8 mouse cellular contexts compared by ENCODE assay signal in genomic region chr11:102633379-102633778, GRCm38 (mm10). TPM values are rescaled to one million over a fixed set of nuclear protein-coding genes. Genes with fewer than 3 reads are reported as not detected.
A peak's percentile ranks its signal among the peaks of the same experiment; 100 is the strongest.
DNase-seq lines count a peak whose midpoint lies in the region; ATAC-seq lines count a peak whose summit lies in the region.

No protein-coding gene starts in this region.

- 0 out of 2 replicates have a peak overlapping the region, but pooled peaks have one; percentile 1 for H3K9ac ChIP-seq in kidney, embryonic 14.5 days (ENCODE audit: low read depth, low read length)
- H3K9ac ChIP-seq in limb, embryonic 15.5 days, result no peak overlapping the region
- H3K9ac ChIP-seq in neural tube, embryonic 13.5 days, result no peak overlapping the region

- 11% methylated on average over 9 of the region's 9 CpGs for WGBS in kidney, embryonic 14.5 days
- WGBS in limb, embryonic 15.5 days, result 17% methylated on average over 9 of the region's 9 CpGs
- 41% methylated on average over 9 of the region's 9 CpGs for WGBS in neural tube, embryonic 13.5 days

- no peaks in the 10 kb centered on the region for H3K36me3 ChIP-seq in kidney, embryonic 14.5 days (ENCODE audit: control insufficient read depth, insufficient read depth, low read length)
- no peaks in the 10 kb centered on the region for H3K36me3 ChIP-seq in limb, embryonic 15.5 days
- H3K36me3 ChIP-seq in neural tube, embryonic 13.5 days, result no peaks in the 10 kb centered on the region

- H3K4me2 ChIP-seq in kidney, embryonic 14.5 days (replicated peaks; ENCODE audit: low read depth, low read length), result peak overlapping the region; percentile 45
- peak overlapping the region; percentile 24; the same call in 1 of the 2 replicates for H3K4me2 ChIP-seq in limb, embryonic 15.5 days
- peak overlapping the region; percentile 44 for H3K4me2 ChIP-seq in neural tube, embryonic 13.5 days

- ATAC-seq in kidney, embryonic 14.5 days (ENCODE audit: low FRiP score, low TSS enrichment), result 0 out of 2 replicates have a peak, but pooled peaks have one; percentile 24
- no peak; the same call in 1 of the 2 replicates for ATAC-seq in limb, embryonic 15.5 days (ENCODE audit: insufficient number of reproducible peaks, low FRiP score, low TSS enrichment, low read depth)
- ATAC-seq in neural tube, embryonic 13.5 days (ENCODE audit: low read depth), result no peak

- peak overlapping the region; percentile 6; the same call in 1 of the 2 replicates for H3K4me3 ChIP-seq in kidney, embryonic 14.5 days (ENCODE audit: low read length)
- peak overlapping the region; percentile 13; the same call in 1 of the 2 replicates for H3K4me3 ChIP-seq in limb, embryonic 15.5 days
- peak overlapping the region; percentile 5; the same call in 1 of the 2 replicates for H3K4me3 ChIP-seq in neural tube, embryonic 13.5 days

- H3K27me3 ChIP-seq in kidney, embryonic 14.5 days (ENCODE audit: control insufficient read depth, insufficient read depth, low read length), result no peaks in the 10 kb centered on the region
- no peaks in the 10 kb centered on the region for H3K27me3 ChIP-seq in limb, embryonic 15.5 days
- peaks cover 6% of the 10 kb centered on the region; the same call in 1 of the 2 replicates for H3K27me3 ChIP-seq in neural tube, embryonic 13.5 days

- peaks cover 22% of the 10 kb centered on the region for H3K4me1 ChIP-seq in kidney, embryonic 14.5 days (ENCODE audit: control insufficient read depth, insufficient read depth, low read length)
- peaks cover 54% of the 10 kb centered on the region for H3K4me1 ChIP-seq in limb, embryonic 15.5 days
- peaks cover 41% of the 10 kb centered on the region for H3K4me1 ChIP-seq in neural tube, embryonic 13.5 days (replicated peaks)

- no peak for DNase-seq in kidney, adult 18-20 months
- peak; percentile 28 for DNase-seq in fat pad, adult 2 months (ENCODE audit: extremely low read depth, low read depth, low spot score)
- no peak for DNase-seq in spleen, postnatal 36 days (ENCODE audit: low spot score in 2 of 2)
- no peak for DNase-seq in ovary, postnatal 36 days (ENCODE audit: low spot score)
- no peak for DNase-seq in cerebellum, adult 11-12 months

- peak overlapping the region; percentile 73 for H3K27ac ChIP-seq in kidney, embryonic 14.5 days (ENCODE audit: low read depth, low read length)
- peak overlapping the region; percentile 72 for H3K27ac ChIP-seq in limb, embryonic 15.5 days
- no peak overlapping the region for H3K27ac ChIP-seq in neural tube, embryonic 13.5 days (replicated peaks)

- H3K9me3 ChIP-seq in kidney, embryonic 14.5 days (ENCODE audit: control insufficient read depth, low read length), result no peaks in the 10 kb centered on the region
- no peaks in the 10 kb centered on the region for H3K9me3 ChIP-seq in limb, embryonic 15.5 days
- H3K9me3 ChIP-seq in neural tube, embryonic 13.5 days, result no peaks in the 10 kb centered on the region

RNA-seq across cellular contexts. Expression of gene Fzd2, which starts 29.2 kb away (rescaled TPM):
- 41.7 and 49.7 TPM in 2 replicates for polyA plus RNA-seq in kidney, embryonic 14.5 days (2014; fragmentation: Nextera tagmentation; extraction: Ambion mirVana)
- polyA plus RNA-seq in limb, embryonic 15.5 days (2015; fragmentation: Nextera tagmentation; extraction: Ambion mirVana), result 41.0 and 48.5 TPM in 2 replicates
- 14.8 and 21.1 TPM in 2 replicates for polyA plus RNA-seq in neural tube, embryonic 13.5 days (2015; fragmentation: Nextera tagmentation; extraction: Ambion mirVana)

RNA-seq across cellular contexts. Expression of gene Meioc, which starts 30.1 kb away (rescaled TPM):
- polyA plus RNA-seq in kidney, embryonic 14.5 days (2014; fragmentation: Nextera tagmentation; extraction: Ambion mirVana), result 0.40 and 1.4 TPM in 2 replicates
- 0.81 and 0.90 TPM in 2 replicates for polyA plus RNA-seq in limb, embryonic 15.5 days (2015; fragmentation: Nextera tagmentation; extraction: Ambion mirVana)
- polyA plus RNA-seq in neural tube, embryonic 13.5 days (2015; fragmentation: Nextera tagmentation; extraction: Ambion mirVana), result 0.15 and 0.25 TPM in 2 replicates

RNA-seq across cellular contexts. Expression of gene Gm11627, which starts 54.1 kb away (rescaled TPM):
- polyA plus RNA-seq in kidney, embryonic 14.5 days (2014; fragmentation: Nextera tagmentation; extraction: Ambion mirVana), result 5.7 and 8.3 TPM in 2 replicates
- 10.7 and 11.3 TPM in 2 replicates for polyA plus RNA-seq in limb, embryonic 15.5 days (2015; fragmentation: Nextera tagmentation; extraction: Ambion mirVana)
- 7.5 and 8.7 TPM in 2 replicates for polyA plus RNA-seq in neural tube, embryonic 13.5 days (2015; fragmentation: Nextera tagmentation; extraction: Ambion mirVana)
